Mouse (Mus musculus) left cerebral cortex, adult 18-20 months (tissue): ENCODE measurements around the gene Prune1. TPM values are rescaled to one million over a fixed set of nuclear protein-coding genes. Genes with fewer than 3 reads are reported as not detected.

Source experiments
- DNase-seq, 2 experiments: peaks; one replicate each; pipeline ENCODE4 v3.0.0; 2021 to 2022; ENCODE audit warnings: low spot score in 2 of 2, mixed read lengths in 1 of 2
- total RNA-seq, 2 experiments: library from RNA; stranded (reverse); gene quantifications; 2 replicates each; pipeline ENCODE4 v1.2.3; 2021

Prune1 gene
- total RNA-seq, 2 experiments from 2014 or later: 24.3 to 24.4 TPM

GRCm38 (mm10) chr3:95240900-95241299, 41.0 kb downstream of the Prune1 start:
- no peak for DNase-seq

GRCm38 (mm10) chr3:95239971-95240370, 41.9 kb downstream of the Prune1 start:
- no peak for DNase-seq

- DNase-seq: no peak
These were observed 42.9 kb downstream of the Prune1 start for GRCm38 (mm10) chr3:95239022-95239421.

- DNase-seq: no peak
These were observed 44.3 kb downstream of the Prune1 start for GRCm38 (mm10) chr3:95237541-95238099.

GRCm38 (mm10) chr3:95235386-95236301, 46.2 kb downstream of the Prune1 start:
- DNase-seq: no peak

- DNase-seq: no peak
These were observed 48.4 kb downstream of the Prune1 start for GRCm38 (mm10) chr3:95233303-95233980.

- no peak for DNase-seq
These were observed 49.1 kb downstream of the Prune1 start for GRCm38 (mm10) chr3:95232771-95233170.

- DNase-seq: no peak
These were observed 50.3 kb downstream of the Prune1 start, which contains the start of gene Mllt11 for GRCm38 (mm10) chr3:95231298-95232221. Mllt11 (minus strand) TSS chr3:95232171.

- no peak for DNase-seq
These were observed 51.2 kb downstream of the Prune1 start for GRCm38 (mm10) chr3:95230495-95231297.

GRCm38 (mm10) chr3:95229781-95230494, 51.9 kb downstream of the Prune1 start:
- peak; percentile 29 to 30 for DNase-seq

- DNase-seq: peak; percentile 55 to 64
These were observed 52.7 kb downstream of the Prune1 start for GRCm38 (mm10) chr3:95228894-95229780.

- peak; percentile 83 to 89 for DNase-seq
These were observed 53.6 kb downstream of the Prune1 start, which contains the start of gene Cdc42se1 for GRCm38 (mm10) chr3:95228148-95228893. Cdc42se1 (plus strand) TSS chr3:95228732.

GRCm38 (mm10) chr3:95227214-95227613, 54.7 kb downstream of the Prune1 start:
- DNase-seq: no peak

GRCm38 (mm10) chr3:95224295-95224694, 57.6 kb downstream of the Prune1 start:
- DNase-seq: no peak

GRCm38 (mm10) chr3:95223041-95223440, 58.8 kb downstream of the Prune1 start:
- no peak for DNase-seq

GRCm38 (mm10) chr3:95218466-95219137, 63.3 kb downstream of the Prune1 start:
- no peak for DNase-seq
